Mouse (Mus musculus) CH12.LX (cell line): ENCODE measurements around the gene Six6. TPM values are rescaled to one million over a fixed set of nuclear protein-coding genes. Genes with fewer than 3 reads are reported as not detected.
A peak's percentile ranks its signal among the peaks of the same experiment; 100 is the strongest.

Experiments
- DNase-seq: peaks from one replicate; pipeline ENCODE4 v3.0.0-alpha.2; 2013; ENCODE audit errors: extremely low read depth
- H3K27ac ChIP-seq: 2 replicates; pipeline ENCODE4 v1.5.1; 2012; ENCODE audit warnings: low read depth, mild to moderate bottlenecking, control low read depth, moderate library complexity; ENCODE audit not compliant: insufficient read depth
- H3K27me3 ChIP-seq: replicated peaks from 2 replicates; pipeline ENCODE3; 2012; ENCODE audit warnings: inconsistent platforms
- H3K36me3 ChIP-seq, 2 experiments: replicated peaks in 1 of 2; 2 replicates each; pipeline versions ENCODE3 to v1.6.1; 2012; ENCODE audit warnings: inconsistent platforms in 1 of 2, low read length in 1 of 2, mild to moderate bottlenecking in 1 of 2, mixed read lengths in 1 of 2, moderate library complexity in 1 of 2; ENCODE audit not compliant: control insufficient read depth in 1 of 2, insufficient read depth in 1 of 2
- H3K4me1 ChIP-seq, 2 experiments: 2 replicates each; pipeline ENCODE4 v1.6.1; 2012; ENCODE audit warnings: inconsistent platforms in 1 of 2, moderate library complexity in 1 of 2; ENCODE audit not compliant: insufficient read depth in 2 of 2, control insufficient read depth in 1 of 2
- H3K4me2 ChIP-seq: 2 replicates; pipeline ENCODE4 v1.6.1; 2012; ENCODE audit warnings: low read depth, mild to moderate bottlenecking, control low read depth; ENCODE audit not compliant: poor library complexity, insufficient read depth, severe bottlenecking
- H3K4me3 ChIP-seq, 3 experiments: fragments of 150-350 bp in 1 of 3; sonication (generic) in 1 of 3; replicated peaks in 1 of 3; 2 replicates each; pipeline versions ENCODE3 to v1.5.1; 2011 to 2012; ENCODE audit warnings: low read depth in 2 of 3, low read length in 2 of 3, mild to moderate bottlenecking in 2 of 3, moderate library complexity in 2 of 3, control low read depth in 1 of 3, improper control_type of control experiment in 1 of 3, inconsistent platforms in 1 of 3, mixed read lengths in 1 of 3; ENCODE audit not compliant: poor library complexity in 1 of 3
- H3K79me2 ChIP-seq: replicated peaks from 2 replicates; pipeline ENCODE4 v1.6.1; 2012; ENCODE audit warnings: mild to moderate bottlenecking, moderate library complexity; ENCODE audit not compliant: control insufficient read depth, poor library complexity, insufficient read depth, severe bottlenecking; ENCODE audit errors: extremely low read depth
- H3K9ac ChIP-seq: 2 replicates; pipeline ENCODE4 v1.6.1; 2012; ENCODE audit warnings: low read depth, mild to moderate bottlenecking, control low read depth, moderate library complexity; ENCODE audit not compliant: insufficient read depth
- H3K9me3 ChIP-seq: replicated peaks from 2 replicates; pipeline ENCODE3; 2012; ENCODE audit warnings: low read length, inconsistent platforms, mixed read lengths
- BHLHE40 ChIP-seq: IDR thresholded peaks from 2 replicates; pipeline ENCODE4 v1.6.1; 2011; ENCODE audit warnings: mild to moderate bottlenecking, low read depth, low read length, improper control_type of control experiment
- CHD1 ChIP-seq: IDR thresholded peaks from 2 replicates; pipeline ENCODE4 v1.6.1; 2012; ENCODE audit warnings: low read depth, low read length, improper control_type of control experiment, inconsistent platforms
- CHD2 ChIP-seq: IDR thresholded peaks from 2 replicates; pipeline ENCODE4 v1.6.1; 2011; ENCODE audit warnings: low read length, improper control_type of control experiment
- CTCF ChIP-seq, 2 experiments: IDR thresholded peaks in 1 of 2; conservative IDR thresholded peaks in 1 of 2; 2 replicates each; pipeline ENCODE4 v1.5.1; 2011 to 2012; ENCODE audit warnings: low read depth in 2 of 2, low read length in 2 of 2, improper control_type of control experiment in 1 of 2, inconsistent platforms in 1 of 2, mild to moderate bottlenecking in 1 of 2, moderate library complexity in 1 of 2
- ELF1 ChIP-seq: IDR thresholded peaks from 2 replicates; pipeline ENCODE4 v1.6.1; 2014; ENCODE audit warnings: low read depth, mild to moderate bottlenecking, inconsistent platforms, low read length, improper control_type of control experiment
- EP300 ChIP-seq: IDR thresholded peaks from 2 replicates; pipeline ENCODE4 v1.6.1; 2011; ENCODE audit warnings: low read length, improper control_type of control experiment
- ETS1 ChIP-seq: conservative IDR thresholded peaks from 2 replicates; pipeline ENCODE4 v1.6.1; 2012; ENCODE audit warnings: low read depth, mild to moderate bottlenecking, inconsistent platforms, low read length, improper control_type of control experiment, moderate library complexity
- IRF4 ChIP-seq: IDR thresholded peaks from 2 replicates; pipeline ENCODE4 v1.6.1; 2014; ENCODE audit warnings: low read depth, mild to moderate bottlenecking, inconsistent platforms, low read length, improper control_type of control experiment
- KAT2A ChIP-seq: IDR thresholded peaks from 2 replicates; pipeline ENCODE4 v1.6.1; 2012; ENCODE audit warnings: low read length, improper control_type of control experiment, inconsistent platforms; ENCODE audit not compliant: insufficient replicate concordance
- MAZ ChIP-seq: IDR thresholded peaks from 2 replicates; pipeline ENCODE4 v1.6.1; 2012; ENCODE audit warnings: low read depth, mild to moderate bottlenecking, inconsistent platforms, low read length, improper control_type of control experiment, moderate library complexity
- MEF2A ChIP-seq: IDR thresholded peaks from 2 replicates; pipeline ENCODE4 v1.6.1; 2014; ENCODE audit warnings: low read depth, mild to moderate bottlenecking, inconsistent platforms, low read length, improper control_type of control experiment, borderline replicate concordance
- NRF1 ChIP-seq: IDR thresholded peaks from 2 replicates; pipeline ENCODE4 v1.6.1; 2014; ENCODE audit warnings: low read depth, mild to moderate bottlenecking, inconsistent platforms, low read length, improper control_type of control experiment, moderate library complexity
- POLR2A ChIP-seq: IDR thresholded peaks from 2 replicates; pipeline ENCODE4 v1.6.1; 2011; ENCODE audit warnings: low read depth, mild to moderate bottlenecking, improper control_type of control experiment, low read length
- RCOR1 ChIP-seq: conservative IDR thresholded peaks from 2 replicates; pipeline ENCODE4 v1.6.1; 2012; ENCODE audit warnings: low read depth, mild to moderate bottlenecking, inconsistent platforms, low read length, improper control_type of control experiment
- SIN3A ChIP-seq: IDR thresholded peaks from 2 replicates; pipeline ENCODE4 v1.6.1; 2012; ENCODE audit warnings: low read length, improper control_type of control experiment, inconsistent platforms
- TBP ChIP-seq: conservative IDR thresholded peaks from 2 replicates; pipeline ENCODE4 v1.6.1; 2011; ENCODE audit warnings: low read depth, low read length, improper control_type of control experiment
- TCF12 ChIP-seq: IDR thresholded peaks from 2 replicates; pipeline ENCODE4 v1.6.1; 2014; ENCODE audit warnings: low read depth, mild to moderate bottlenecking, inconsistent platforms, low read length, improper control_type of control experiment
- USF1 ChIP-seq: IDR thresholded peaks from 2 replicates; pipeline ENCODE4 v1.6.1; 2014; ENCODE audit warnings: low read depth, mild to moderate bottlenecking, inconsistent platforms, low read length, improper control_type of control experiment
- ZKSCAN1 ChIP-seq: IDR thresholded peaks from 2 replicates; pipeline ENCODE4 v1.6.1; 2012; ENCODE audit warnings: low read depth, inconsistent platforms, low read length, improper control_type of control experiment, borderline replicate concordance
- ZMIZ1 ChIP-seq: IDR thresholded peaks from 2 replicates; pipeline ENCODE4 v1.6.1; 2012; ENCODE audit warnings: low read depth, mild to moderate bottlenecking, inconsistent platforms, low read length, improper control_type of control experiment
- ZNF384 ChIP-seq: IDR thresholded peaks from 2 replicates; pipeline ENCODE4 v1.6.1; 2012; ENCODE audit warnings: low read depth, low read length, improper control_type of control experiment, inconsistent platforms
- dilution Hi-C: fragments of 300-500 bp; cut with MboI; formaldehyde crosslinking; loops from 2 replicates; pipeline ENCODE4 v1.14.3; 2020; ENCODE audit warnings: low sequenced_read_pairs; ENCODE audit not compliant: extremely low pct_unique_long_range_greater_than_20kb, extremely low pct_ligation_motif_present
- in situ Hi-C: fragments of 300-500 bp; cut with MboI; formaldehyde crosslinking; loops from 3 replicates; pipeline ENCODE4 v1.14.3; 2019; ENCODE audit warnings: low sequenced_read_pairs, low pct_ligation_motif_present, low pct_unique_long_range_greater_than_20kb, mixed read lengths
- polyA plus RNA-seq: library from polyadenylated mRNA; unstranded; fragments of >175 nt; gene quantifications from 2 replicates; pipeline ENCODE4 v1.2.1, GENCODE M21; 2012; ENCODE audit warnings: low read depth; ENCODE audit not compliant: insufficient read length
- total RNA-seq, 2 experiments: library from RNA; depleted of rRNA; stranded (reverse); fragments of 300-350 nt in 1 of 2; fragments of >200 nt in 1 of 2; gene quantifications; 2 replicates each; pipeline ENCODE4 v1.2.3; 2012 to 2014

The Six6 gene
- total and polyA plus RNA-seq, 3 experiments: 0.13 to 0.87 TPM; not detected in 1

DNA sequence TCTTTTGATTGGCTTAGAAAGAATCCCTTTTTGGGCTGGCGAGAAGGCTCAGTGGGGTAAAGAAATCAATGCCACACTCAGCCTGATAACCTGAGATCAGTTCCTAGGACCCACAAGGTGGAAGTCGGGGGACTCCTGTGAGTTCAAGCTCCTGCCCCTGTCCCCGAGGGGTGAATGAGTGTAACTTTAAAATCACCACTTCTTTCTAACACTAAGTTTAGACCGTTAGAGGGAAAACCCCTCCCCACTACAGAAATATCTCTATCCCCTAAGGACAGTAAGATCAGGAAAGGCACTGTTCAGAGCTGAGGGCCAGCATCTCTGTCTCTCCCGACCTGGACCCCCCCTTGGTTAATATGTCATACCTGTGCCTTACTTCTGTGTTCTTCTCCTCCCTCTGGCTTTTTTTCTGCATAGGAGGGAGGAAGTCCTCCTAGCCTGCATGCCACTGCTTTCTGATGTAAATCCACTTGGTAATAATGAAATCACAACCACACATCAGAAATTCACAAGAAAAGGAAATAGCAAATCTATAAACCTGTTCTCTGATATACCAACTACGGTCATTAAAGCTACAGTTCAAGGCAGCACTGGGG is 18.2 kb downstream of the Six6 start:
- Histone ChIP-seq H3K36me3 (no peaks in the 10 kb centered on the region), H3K27me3 (no peaks in the 10 kb centered on the region), H3K4me2 (peak overlapping the region; percentile 63), H3K27ac (peak overlapping the region; percentile 82), H3K4me3 (no peak overlapping the region), H3K4me1 (peaks cover 16 to 47% of the 10 kb centered on the region in 2 experiments), H3K9me3 (peaks cover 4% of the 10 kb centered on the region), H3K9ac (peak overlapping the region; percentile 70), H3K79me2 (peaks cover 5% of the 10 kb centered on the region; the same call in 1 of the 2 replicates)
- peak; percentile 80 for DNase-seq
- no peak for TF ChIP-seq ELF1
- TF ChIP-seq MEF2A: peak; percentile 98
- 0 out of 2 replicates have a peak, but pooled peaks have one; percentile 52 for TF ChIP-seq RCOR1
- no peak for TF ChIP-seq CHD1
- TF ChIP-seq MAZ: 0 out of 2 replicates have a peak, but pooled peaks have one; percentile 45
- TF ChIP-seq NRF1: no peak
- peak; percentile 83; the same call in 1 of the 2 replicates for TF ChIP-seq EP300
- TF ChIP-seq IRF4: peak; percentile 91
- no peak for TF ChIP-seq ZMIZ1
- peak; percentile 57; the same call in 1 of the 2 replicates for TF ChIP-seq TBP
- TF ChIP-seq KAT2A: no peak
- TF ChIP-seq BHLHE40: 0 out of 2 replicates have a peak, but pooled peaks have one; percentile 8
- 0 out of 2 replicates have a peak, but pooled peaks have one; percentile 63 for TF ChIP-seq TCF12
- TF ChIP-seq CTCF (conservative IDR thresholded peaks at IDR 0.05 in 1 of 2, IDR thresholded peaks at IDR 0.05 in 1 of 2; ENCODE audit: low read depth in 2 of 2, low read length in 2 of 2): no peak
- peak; percentile 87 for TF ChIP-seq ETS1
- peak; percentile 55 for TF ChIP-seq POLR2A
- TF ChIP-seq USF1: no peak
- no peak for TF ChIP-seq SIN3A
- TF ChIP-seq ZNF384: peak; percentile 65
- dilution Hi-C loops (no loop called here), in situ Hi-C loops (loop anchor here (5.0 kb wide), 1 partner anchor 111 kb away; no protein-coding TSS in a partner anchor)

DNA sequence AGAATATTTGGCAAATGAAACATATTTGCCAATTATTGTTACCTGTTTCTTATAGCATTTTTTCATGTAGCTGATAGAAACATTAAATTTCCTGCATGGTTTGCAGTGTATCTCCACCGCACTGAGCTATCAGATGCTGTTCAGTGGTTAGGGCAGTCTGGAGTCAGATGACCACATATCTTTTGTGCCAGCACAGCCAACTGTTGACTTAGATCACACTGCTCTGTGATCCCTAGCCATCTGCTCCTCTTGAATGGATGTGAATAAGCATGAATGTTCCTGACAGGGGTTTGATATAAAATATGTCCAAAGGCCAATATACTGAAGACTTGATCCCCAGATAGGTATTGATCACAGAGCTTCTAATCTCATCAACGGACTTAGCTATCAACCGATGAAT is 18.8 kb downstream of the Six6 start:
- Histone ChIP-seq H3K4me3 (no peak overlapping the region), H3K27ac (peak overlapping the region; percentile 82), H3K36me3 (no peaks in the 10 kb centered on the region), H3K79me2 (no peaks in the 10 kb centered on the region), H3K9ac (no peak overlapping the region), H3K27me3 (no peaks in the 10 kb centered on the region), H3K4me1 (peaks cover 16 to 47% of the 10 kb centered on the region in 2 experiments), H3K9me3 (peaks cover 4% of the 10 kb centered on the region), H3K4me2 (no peak overlapping the region; the same call in 1 of the 2 replicates)
- DNase-seq: no peak
- in situ Hi-C loops (loop anchor here (5.0 kb wide), 1 partner anchor 111 kb away; no protein-coding TSS in a partner anchor), dilution Hi-C loops (no loop called here)
- TF ChIP-seq CHD2 (0 out of 2 replicates have a peak, but pooled peaks have one; percentile 16), ZKSCAN1 (no peak)
